Mouse (Mus musculus): ENCODE data around the gene Qrfp.

DNA sequence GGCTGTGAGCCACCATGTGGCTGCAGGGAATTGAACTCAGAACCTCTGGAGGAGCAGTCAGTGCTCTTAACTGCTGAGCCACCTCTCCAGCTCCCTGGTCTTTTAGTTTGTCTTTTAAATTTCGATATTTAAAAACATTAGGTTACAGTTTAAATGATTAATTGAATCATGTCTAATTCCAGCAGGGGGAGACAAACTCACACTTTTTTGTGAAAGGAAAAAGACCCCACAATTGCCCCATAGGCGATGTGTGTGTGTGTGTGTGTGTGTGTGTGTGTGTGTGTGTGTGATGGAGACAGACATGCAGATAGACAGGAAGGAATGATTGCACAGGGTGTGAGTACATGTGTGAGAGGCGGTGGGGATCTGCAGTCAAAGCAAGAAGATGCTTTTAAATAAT, 22.2 kb downstream of the Qrfp start:
- TF ChIP-seq POLR2A (IDR thresholded peaks at IDR 0.05; ENCODE audit: borderline replicate concordance, insufficient read depth, low read length) (no peak), CTCF (IDR thresholded peaks at IDR 0.05; ENCODE audit: borderline replicate concordance, insufficient read depth, low read depth, low read length) (no peak)

Measured in cerebellum, adult 2 months (tissue).